Mouse (Mus musculus): ENCODE measurements around the gene Uhrf1bp1. TPM values are rescaled to one million over a fixed set of nuclear protein-coding genes. Genes with fewer than 3 reads are reported as not detected.

The Uhrf1bp1 gene
- polyA plus RNA-seq, 1 experiment from 2014 or later: 2.0 TPM

- WGBS (ENCODE audit: insufficient replicate concordance): 63% methylated on average over 5 of the region's 5 CpGs
- Histone ChIP-seq H3K27me3 (no peaks in the 10 kb centered on the region), H3K9ac (no peak overlapping the region), H3K4me2 (no peak overlapping the region), H3K4me3 (replicated peaks) (no peak overlapping the region), H3K27ac (no peak overlapping the region), H3K4me1 (replicated peaks) (peaks cover 33% of the 10 kb centered on the region), H3K9me3 (replicated peaks) (no peaks in the 10 kb centered on the region), H3K36me3 (no peaks in the 10 kb centered on the region)
- no peak for DNase-seq
- ATAC-seq (ENCODE audit: low read depth): no peak
Measured at GRCm38 (mm10) chr17:27941178-27941577, 84.9 kb downstream of the Uhrf1bp1 start.

GRCm38 (mm10) chr17:27941698-27942097 lies 85.5 kb downstream of the Uhrf1bp1 start:
- Histone ChIP-seq H3K9ac (no peak overlapping the region), H3K36me3 (no peaks in the 10 kb centered on the region), H3K4me2 (no peak overlapping the region), H3K9me3 (replicated peaks) (no peaks in the 10 kb centered on the region), H3K4me3 (replicated peaks) (no peak overlapping the region), H3K4me1 (replicated peaks) (peaks cover 35% of the 10 kb centered on the region), H3K27ac (no peak overlapping the region), H3K27me3 (no peaks in the 10 kb centered on the region)
- ATAC-seq (ENCODE audit: low read depth) (no peak), DNase-seq (no peak)
- WGBS (ENCODE audit: insufficient replicate concordance): 63% methylated on average over 2 of the region's 2 CpGs

GRCm38 (mm10) chr17:27942131-27942530 lies 85.9 kb downstream of the Uhrf1bp1 start:
- ATAC-seq (ENCODE audit: low read depth): no peak

GRCm38 (mm10) chr17:27945546-27946216 lies 89.4 kb downstream of the Uhrf1bp1 start:
- DNase-seq (no peak), ATAC-seq (ENCODE audit: low read depth) (no peak)
- no peak overlapping the region for H3K4me2 ChIP-seq
- peaks cover 14% of the 10 kb centered on the region for H3K4me1 ChIP-seq (replicated peaks)
- no peak overlapping the region for H3K27ac ChIP-seq
- no peaks in the 10 kb centered on the region for H3K9me3 ChIP-seq (replicated peaks)
- H3K36me3 ChIP-seq: no peaks in the 10 kb centered on the region
- H3K9ac ChIP-seq: no peak overlapping the region
- no peak overlapping the region for H3K4me3 ChIP-seq (replicated peaks)
- 72% methylated on average over 6 of the region's 6 CpGs for WGBS (ENCODE audit: insufficient replicate concordance)
- no peaks in the 10 kb centered on the region for H3K27me3 ChIP-seq

More at GRCm38 (mm10) chr17:27942131-27942530, 85.9 kb downstream of the Uhrf1bp1 start:
- WGBS (ENCODE audit: insufficient replicate concordance): 66% methylated on average over 4 of the region's 4 CpGs
- DNase-seq: no peak
- H3K4me3 ChIP-seq (replicated peaks): no peak overlapping the region
- H3K9ac ChIP-seq: no peak overlapping the region
- H3K4me1 ChIP-seq (replicated peaks): peaks cover 35% of the 10 kb centered on the region
- H3K27me3 ChIP-seq: no peaks in the 10 kb centered on the region
- H3K27ac ChIP-seq: no peak overlapping the region
- no peaks in the 10 kb centered on the region for H3K9me3 ChIP-seq (replicated peaks)
- no peak overlapping the region for H3K4me2 ChIP-seq
- H3K36me3 ChIP-seq: no peaks in the 10 kb centered on the region

- ATAC-seq (ENCODE audit: low read depth) (no peak), DNase-seq (no peak)
- Histone ChIP-seq H3K4me1 (replicated peaks) (peaks cover 14% of the 10 kb centered on the region), H3K27ac (no peak overlapping the region), H3K4me2 (no peak overlapping the region), H3K4me3 (replicated peaks) (no peak overlapping the region), H3K36me3 (no peaks in the 10 kb centered on the region), H3K9me3 (replicated peaks) (no peaks in the 10 kb centered on the region), H3K27me3 (no peaks in the 10 kb centered on the region), H3K9ac (no peak overlapping the region)
- WGBS (ENCODE audit: insufficient replicate concordance): 89% methylated on average over 8 of the region's 8 CpGs
Measured at GRCm38 (mm10) chr17:27946371-27946770, 90.1 kb downstream of the Uhrf1bp1 start.

GRCm38 (mm10) chr17:27947155-27947554 lies 90.9 kb downstream of the Uhrf1bp1 start:
- no peak overlapping the region for H3K9ac ChIP-seq
- no peaks in the 10 kb centered on the region for H3K36me3 ChIP-seq
- ATAC-seq (ENCODE audit: low read depth): no peak
- no peak overlapping the region for H3K4me3 ChIP-seq (replicated peaks)
- no peak for DNase-seq
- WGBS (ENCODE audit: insufficient replicate concordance): 78% methylated on average over 2 of the region's 2 CpGs
- no peaks in the 10 kb centered on the region for H3K9me3 ChIP-seq (replicated peaks)
- peaks cover 14% of the 10 kb centered on the region for H3K4me1 ChIP-seq (replicated peaks)
- no peaks in the 10 kb centered on the region for H3K27me3 ChIP-seq
- no peak overlapping the region for H3K4me2 ChIP-seq
- H3K27ac ChIP-seq: no peak overlapping the region

Other genes with a start within 250 kb of the Uhrf1bp1 start
- gene Nudt3, start 232.9 kb upstream of the Uhrf1bp1 start, polyA plus RNA-seq (2015; fragmentation: Nextera tagmentation; extraction: Ambion mirVana): 31.3 and 33.9 TPM in 2 replicates
- not detected in 2 replicates for gene RPS10-NUDT3, start 221.2 kb upstream of the Uhrf1bp1 start, polyA plus RNA-seq (2015; fragmentation: Nextera tagmentation; extraction: Ambion mirVana)
- 778 and 786 TPM in 2 replicates for gene Rps10, start 219.8 kb upstream of the Uhrf1bp1 start, polyA plus RNA-seq (2015; fragmentation: Nextera tagmentation; extraction: Ambion mirVana)
- 0.20 and 0.32 TPM in 2 replicates for gene Pacsin1, start 200.9 kb upstream of the Uhrf1bp1 start, polyA plus RNA-seq (2015; fragmentation: Nextera tagmentation; extraction: Ambion mirVana)
- gene Spdef, start 127.5 kb upstream of the Uhrf1bp1 start, polyA plus RNA-seq (2015; fragmentation: Nextera tagmentation; extraction: Ambion mirVana): not detected in 2 replicates
- 13.2 and 13.3 TPM in 2 replicates for gene D17Wsu92e, start 35.8 kb upstream of the Uhrf1bp1 start, polyA plus RNA-seq (2015; fragmentation: Nextera tagmentation; extraction: Ambion mirVana)
- 182 and 183 TPM in 2 replicates for gene Snrpc, start 18.3 kb upstream of the Uhrf1bp1 start, polyA plus RNA-seq (2015; fragmentation: Nextera tagmentation; extraction: Ambion mirVana)
- 3.1 and 4.0 TPM in 2 replicates for gene Anks1, start 52.9 kb downstream of the Uhrf1bp1 start, polyA plus RNA-seq (2015; fragmentation: Nextera tagmentation; extraction: Ambion mirVana)
- 32.4 and 37.8 TPM in 2 replicates for gene Taf11, start 53.4 kb downstream of the Uhrf1bp1 start, polyA plus RNA-seq (2015; fragmentation: Nextera tagmentation; extraction: Ambion mirVana)
- gene Tcp11, start 224.2 kb downstream of the Uhrf1bp1 start, polyA plus RNA-seq (2015; fragmentation: Nextera tagmentation; extraction: Ambion mirVana): 0.15 and 0.22 TPM in 2 replicates

Measured in liver, embryonic 13.5 days (tissue).